ENCODE assay signal across 9 mouse cellular contexts in the genomic region with DNA sequence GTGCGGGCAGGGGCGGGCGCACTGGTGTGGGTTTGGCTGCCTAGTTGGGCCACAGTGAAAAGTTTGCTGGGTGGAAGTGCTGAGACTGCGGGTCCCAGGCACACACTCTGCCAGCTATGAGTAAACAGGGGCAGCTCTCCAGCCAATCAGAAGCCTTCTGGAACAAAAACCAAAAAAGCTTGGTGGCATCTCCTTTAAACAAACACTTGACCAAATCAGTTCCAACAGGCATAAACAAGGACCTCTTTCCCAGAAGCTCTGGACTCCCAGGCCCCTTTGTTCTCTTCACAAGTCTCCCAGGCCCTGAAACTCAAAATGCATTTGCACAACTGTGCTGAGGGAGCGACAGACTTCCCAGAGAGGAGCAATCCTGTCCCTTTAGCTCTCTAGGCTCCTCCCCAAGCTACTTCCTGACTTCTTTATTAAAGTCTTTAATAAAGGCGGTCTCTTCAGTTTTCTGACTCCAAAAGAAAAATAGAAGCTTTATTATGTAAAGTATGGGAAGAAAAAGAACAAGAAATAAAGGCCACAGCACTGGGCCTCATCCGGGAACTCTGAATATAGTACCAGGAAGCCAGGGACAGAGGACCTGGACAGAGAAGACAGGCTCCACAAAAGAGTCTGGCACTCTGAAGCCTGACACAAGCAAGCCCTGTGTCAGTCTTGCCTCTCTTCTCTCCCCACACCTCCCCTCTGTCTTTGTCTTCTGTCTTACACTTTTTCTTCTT.
A peak's percentile ranks its signal among the peaks of the same experiment; 100 is the strongest.
DNase-seq lines count a peak whose midpoint lies in the region; ATAC-seq lines count a peak whose summit lies in the region.
"Had no signal": no experiment of that assay in that cellular context is flagged by ENCODE, and none has a peak within 500 bp of the region (broad histone marks: within the 10 kb centered on the region; RNA-seq: fewer than 3 reads in every experiment).

No protein-coding gene starts in this region.

- peak overlapping the region; percentile 36; the same call in 1 of the 2 replicates for H3K27ac ChIP-seq in heart, embryonic 16.5 days (ENCODE audit: low read length)
- no peak overlapping the region for H3K27ac ChIP-seq in heart, embryonic 12.5 days (ENCODE audit: poor library complexity, severe bottlenecking)
- peak overlapping the region; percentile 81 for H3K27ac ChIP-seq in hindbrain, embryonic 14.5 days
- H3K27ac ChIP-seq in midbrain, embryonic 13.5 days, result peak overlapping the region; percentile 86

- H3K36me3 ChIP-seq in heart, embryonic 16.5 days (ENCODE audit: control insufficient read depth, insufficient read depth), result no peaks in the 10 kb centered on the region; the same call in 1 of the 2 replicates
- H3K36me3 ChIP-seq in heart, embryonic 12.5 days, result peaks cover 19% of the 10 kb centered on the region
- no peaks in the 10 kb centered on the region for H3K36me3 ChIP-seq in hindbrain, embryonic 14.5 days (replicated peaks; ENCODE audit: control insufficient read depth, insufficient read depth)
- H3K36me3 ChIP-seq in midbrain, embryonic 13.5 days, result peaks cover under 1% of the 10 kb centered on the region; the same call in 1 of the 2 replicates

- no peak overlapping the region; the same call in 1 of the 2 replicates for H3K9ac ChIP-seq in heart, embryonic 16.5 days (ENCODE audit: low read length)
- no peak overlapping the region for H3K9ac ChIP-seq in heart, embryonic 12.5 days
- H3K9ac ChIP-seq in hindbrain, embryonic 14.5 days, result no peak overlapping the region
- H3K9ac ChIP-seq in midbrain, embryonic 13.5 days (replicated peaks), result no peak overlapping the region

- 77% methylated on average over 7 of the region's 7 CpGs for WGBS in heart, embryonic 16.5 days
- WGBS in heart, embryonic 12.5 days, result 73% methylated on average over 7 of the region's 7 CpGs
- WGBS in hindbrain, embryonic 14.5 days, result 36% methylated on average over 7 of the region's 7 CpGs
- 29% methylated on average over 7 of the region's 7 CpGs for WGBS in midbrain, embryonic 13.5 days

- H3K4me3 ChIP-seq in heart, embryonic 16.5 days (ENCODE audit: low read length), result no peak overlapping the region
- no peak overlapping the region for H3K4me3 ChIP-seq in heart, embryonic 12.5 days
- no peak overlapping the region for H3K4me3 ChIP-seq in hindbrain, embryonic 14.5 days (replicated peaks; ENCODE audit: low read length)
- no peak overlapping the region for H3K4me3 ChIP-seq in midbrain, embryonic 13.5 days (replicated peaks)

- peaks cover 13% of the 10 kb centered on the region for H3K4me1 ChIP-seq in heart, embryonic 16.5 days (ENCODE audit: control insufficient read depth, insufficient read depth, low read length)
- peaks cover 47% of the 10 kb centered on the region for H3K4me1 ChIP-seq in heart, embryonic 12.5 days (replicated peaks)
- H3K4me1 ChIP-seq in hindbrain, embryonic 14.5 days (replicated peaks; ENCODE audit: control insufficient read depth, insufficient read depth, low read length), result peaks cover 35% of the 10 kb centered on the region
- peaks cover 72% of the 10 kb centered on the region for H3K4me1 ChIP-seq in midbrain, embryonic 13.5 days (replicated peaks)

- no peak overlapping the region for H3K4me2 ChIP-seq in heart, embryonic 16.5 days (ENCODE audit: low read depth, low read length)
- no peak overlapping the region for H3K4me2 ChIP-seq in heart, embryonic 12.5 days
- no peak overlapping the region for H3K4me2 ChIP-seq in hindbrain, embryonic 14.5 days (replicated peaks)
- H3K4me2 ChIP-seq in midbrain, embryonic 13.5 days (replicated peaks), result no peak overlapping the region

- H3K9me3 ChIP-seq in heart, embryonic 16.5 days (replicated peaks; ENCODE audit: control insufficient read depth, low read length), result no peaks in the 10 kb centered on the region
- H3K9me3 ChIP-seq in heart, embryonic 12.5 days (replicated peaks), result no peaks in the 10 kb centered on the region
- no peaks in the 10 kb centered on the region for H3K9me3 ChIP-seq in hindbrain, embryonic 14.5 days (ENCODE audit: control insufficient read depth, low read length)
- no peaks in the 10 kb centered on the region for H3K9me3 ChIP-seq in midbrain, embryonic 13.5 days

- peak; percentile 55 for DNase-seq in brain, embryonic 18.5 days (ENCODE audit: low read depth, low spot score)
- peak; percentile 46 for DNase-seq in hindbrain, embryonic 14.5 days (ENCODE audit: low spot score)
- DNase-seq in thymus, postnatal 0 days (ENCODE audit: low spot score), result no peak
- DNase-seq in urinary bladder, adult 2 months (ENCODE audit: low spot score), result no peak
- DNase-seq: kidney, postnatal 14 days had no signal

- no peaks in the 10 kb centered on the region for H3K27me3 ChIP-seq in heart, embryonic 16.5 days (ENCODE audit: control insufficient read depth, insufficient read depth, low read length)
- no peaks in the 10 kb centered on the region for H3K27me3 ChIP-seq in heart, embryonic 12.5 days (replicated peaks)
- no peaks in the 10 kb centered on the region for H3K27me3 ChIP-seq in hindbrain, embryonic 14.5 days (ENCODE audit: control insufficient read depth, insufficient read depth, low read length)
- H3K27me3 ChIP-seq in midbrain, embryonic 13.5 days, result no peaks in the 10 kb centered on the region

- ATAC-seq in heart, embryonic 16.5 days (replicated peaks; ENCODE audit: extremely low read depth, insufficient read depth, low FRiP score), result no peak
- ATAC-seq in heart, embryonic 12.5 days (ENCODE audit: insufficient number of reproducible peaks, low FRiP score), result no peak
- peak; percentile 89 for ATAC-seq in hindbrain, embryonic 14.5 days (ENCODE audit: low FRiP score)
- peak; percentile 92 for ATAC-seq in midbrain, embryonic 13.5 days
- no peak for ATAC-seq in megakaryocyte progenitor cell, adult 5-6 weeks (replicated peaks; ENCODE audit: poor library complexity)

Comparison
In these comparisons a context has a peak if more than half of its experiments do, and no peak if none do; other contexts are left out.
1. ATAC-seq: peak in hindbrain, embryonic 14.5 days (single experiment) and midbrain, embryonic 13.5 days (single experiment); none in heart, embryonic 16.5 days (single experiment), heart, embryonic 12.5 days (single experiment) and megakaryocyte progenitor cell, adult 5-6 weeks (single experiment).
2. DNase-seq: peak in brain, embryonic 18.5 days (single experiment) and hindbrain, embryonic 14.5 days (single experiment); none in thymus, postnatal 0 days (single experiment) and urinary bladder, adult 2 months (single experiment).